Mouse (Mus musculus): ENCODE data around the gene Ccdc78. TPM values are rescaled to one million over a fixed set of nuclear protein-coding genes. Genes with fewer than 3 reads are reported as not detected.

The Ccdc78 gene
- polyA plus RNA-seq, 1 experiment = not detected

DNA sequence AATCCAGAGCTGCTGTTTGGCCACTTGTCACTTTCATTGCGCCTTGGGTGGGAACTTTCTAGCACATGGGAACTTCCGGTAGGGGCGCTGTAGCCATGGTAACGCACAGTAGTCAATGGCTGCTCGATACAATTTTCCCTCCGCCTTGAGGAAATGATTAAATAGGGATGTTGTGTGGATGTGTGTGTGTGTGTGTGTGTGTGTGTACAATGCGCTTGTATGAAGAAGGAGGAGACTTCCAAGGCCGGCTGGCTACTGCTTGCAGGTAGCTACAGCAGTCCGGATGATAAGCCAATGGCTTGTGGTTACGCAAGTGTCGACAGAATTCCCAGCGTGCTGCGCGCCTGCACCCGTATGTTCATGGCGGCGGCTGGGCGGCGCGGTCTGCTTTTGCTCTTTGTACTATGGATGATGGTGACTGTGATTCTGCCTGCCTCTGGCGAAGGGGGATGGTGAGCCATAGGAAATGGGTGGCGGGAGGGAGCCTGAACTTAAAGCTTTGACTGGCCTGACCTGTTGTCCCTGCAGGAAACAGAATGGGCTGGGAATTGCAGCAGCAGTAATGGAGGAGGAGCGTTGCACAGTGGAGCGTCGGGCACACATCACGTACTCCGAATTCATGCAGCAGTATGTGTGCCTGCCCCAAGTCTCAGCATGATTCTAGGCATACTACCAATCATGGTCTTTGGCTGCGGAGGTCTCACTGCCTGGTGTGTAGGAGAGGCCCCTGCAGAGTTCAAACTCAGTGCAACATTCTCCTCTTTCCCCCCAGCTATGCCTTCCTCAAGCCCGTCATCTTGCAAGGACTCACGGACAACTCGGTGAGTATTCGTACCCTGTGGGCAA lies 42.6 kb downstream of the Ccdc78 start, which contains the start of gene Jmjd8:
TSS of gene Jmjd8 (plus strand) at position 156 of the 846 bp plus-strand sequence.
- no peaks in the 10 kb centered on the region for H3K27me3 ChIP-seq (ENCODE audit: control insufficient read depth, insufficient read depth, low read length, poor library complexity, severe bottlenecking)
- no peaks in the 10 kb centered on the region for H3K9me3 ChIP-seq (replicated peaks; ENCODE audit: control insufficient read depth, insufficient read depth, low read length, poor library complexity, severe bottlenecking)
- H3K36me3 ChIP-seq (ENCODE audit: control insufficient read depth, insufficient read depth, low read length, poor library complexity, severe bottlenecking) = peaks cover 16% of the 10 kb centered on the region
- peak within 1 kb of the TSS; percentile 81 for H3K4me3 ChIP-seq (ENCODE audit: low read depth, low read length)
- H3K9ac ChIP-seq (ENCODE audit: low read depth, poor library complexity, severe bottlenecking) = peak within 1 kb of the TSS; percentile 36
- no peaks in the 10 kb centered on the region for H3K4me1 ChIP-seq (ENCODE audit: control insufficient read depth, insufficient read depth, low read length)
- no peak for TF ChIP-seq EP300 (IDR thresholded peaks at IDR 0.05; ENCODE audit: insufficient read depth, low read depth, low read length)
- peak; percentile 72 for TF ChIP-seq POLR2A (IDR thresholded peaks at IDR 0.05; ENCODE audit: insufficient read depth, low read length)
- peak; percentile 15 for TF ChIP-seq CTCF (IDR thresholded peaks at IDR 0.05; ENCODE audit: low read depth, low read length)
- H3K27ac ChIP-seq (ENCODE audit: insufficient read depth, low read length) = peak within 1 kb of the TSS; percentile 23; the same call in 1 of the 2 replicates

DNA sequence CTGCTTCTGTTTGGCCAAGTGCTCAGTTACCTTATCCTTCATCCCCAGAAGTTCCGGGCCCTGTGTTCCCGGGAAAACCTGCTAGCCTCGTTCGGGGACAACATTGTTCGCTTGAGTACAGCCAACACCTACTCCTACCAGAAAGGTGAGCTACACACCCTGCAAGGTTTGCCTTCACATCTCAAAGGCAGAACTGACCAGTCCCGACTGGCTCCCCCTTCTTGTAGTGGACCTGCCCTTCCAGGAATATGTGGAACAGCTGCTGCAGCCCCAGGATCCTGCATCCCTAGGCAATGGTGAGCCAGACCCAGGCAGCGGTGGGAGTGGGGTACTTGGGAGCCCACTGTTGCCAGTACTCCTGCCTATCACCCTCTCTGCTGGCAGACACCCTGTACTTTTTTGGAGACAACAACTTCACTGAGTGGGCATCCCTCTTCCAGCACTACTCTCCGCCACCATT lies 43.2 kb downstream of the Ccdc78 start:
- Histone ChIP-seq H3K4me3 (ENCODE audit: low read depth, low read length) (peak overlapping the region; percentile 81), H3K27ac (ENCODE audit: insufficient read depth, low read length) (peak overlapping the region; percentile 23; the same call in 1 of the 2 replicates), H3K36me3 (ENCODE audit: control insufficient read depth, insufficient read depth, low read length, poor library complexity, severe bottlenecking) (peaks cover 16% of the 10 kb centered on the region), H3K9ac (ENCODE audit: low read depth, poor library complexity, severe bottlenecking) (peak overlapping the region; percentile 36), H3K4me1 (ENCODE audit: control insufficient read depth, insufficient read depth, low read length) (peaks cover under 1% of the 10 kb centered on the region), H3K9me3 (replicated peaks; ENCODE audit: control insufficient read depth, insufficient read depth, low read length, poor library complexity, severe bottlenecking) (no peaks in the 10 kb centered on the region), H3K27me3 (ENCODE audit: control insufficient read depth, insufficient read depth, low read length, poor library complexity, severe bottlenecking) (no peaks in the 10 kb centered on the region)
- no peak for TF ChIP-seq CTCF (IDR thresholded peaks at IDR 0.05; ENCODE audit: low read depth, low read length)
- no peak for TF ChIP-seq POLR2A (IDR thresholded peaks at IDR 0.05; ENCODE audit: insufficient read depth, low read length)
- TF ChIP-seq EP300 (IDR thresholded peaks at IDR 0.05; ENCODE audit: insufficient read depth, low read depth, low read length) = no peak

DNA sequence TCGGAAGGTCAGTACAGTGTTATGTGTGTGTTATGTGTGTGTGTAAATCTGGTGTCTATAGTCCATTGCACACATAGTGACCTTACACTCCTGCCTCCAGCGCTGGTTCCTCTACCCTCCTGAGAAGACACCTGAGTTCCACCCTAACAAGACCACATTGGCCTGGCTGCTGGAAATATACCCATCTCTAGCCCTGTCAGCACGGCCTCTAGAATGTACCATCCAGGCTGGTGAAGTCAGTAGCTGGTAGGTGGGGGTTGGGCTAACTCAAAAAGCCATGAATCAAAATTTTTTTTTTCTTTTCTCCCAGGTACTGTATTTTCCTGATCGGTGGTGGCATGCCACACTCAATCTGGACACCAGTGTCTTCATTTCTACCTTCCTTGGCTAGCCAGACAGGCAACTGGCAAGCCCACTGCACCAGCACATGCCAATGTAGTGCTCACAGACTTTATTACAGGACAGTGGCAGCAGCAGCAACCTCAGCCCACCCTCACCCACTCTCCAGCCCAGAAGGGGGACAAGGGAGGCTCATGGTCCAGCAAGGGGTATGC lies 43.9 kb downstream of the Ccdc78 start:
- Histone ChIP-seq H3K9ac (ENCODE audit: low read depth, poor library complexity, severe bottlenecking) (no peak overlapping the region), H3K27ac (ENCODE audit: insufficient read depth, low read length) (no peak overlapping the region), H3K36me3 (ENCODE audit: control insufficient read depth, insufficient read depth, low read length, poor library complexity, severe bottlenecking) (peaks cover 16% of the 10 kb centered on the region), H3K4me1 (ENCODE audit: control insufficient read depth, insufficient read depth, low read length) (peaks cover 4% of the 10 kb centered on the region), H3K9me3 (replicated peaks; ENCODE audit: control insufficient read depth, insufficient read depth, low read length, poor library complexity, severe bottlenecking) (no peaks in the 10 kb centered on the region), H3K4me3 (ENCODE audit: low read depth, low read length) (no peak overlapping the region), H3K27me3 (ENCODE audit: control insufficient read depth, insufficient read depth, low read length, poor library complexity, severe bottlenecking) (no peaks in the 10 kb centered on the region)
- TF ChIP-seq CTCF (IDR thresholded peaks at IDR 0.05; ENCODE audit: low read depth, low read length) = no peak
- no peak for TF ChIP-seq EP300 (IDR thresholded peaks at IDR 0.05; ENCODE audit: insufficient read depth, low read depth, low read length)
- no peak for TF ChIP-seq POLR2A (IDR thresholded peaks at IDR 0.05; ENCODE audit: insufficient read depth, low read length)

DNA sequence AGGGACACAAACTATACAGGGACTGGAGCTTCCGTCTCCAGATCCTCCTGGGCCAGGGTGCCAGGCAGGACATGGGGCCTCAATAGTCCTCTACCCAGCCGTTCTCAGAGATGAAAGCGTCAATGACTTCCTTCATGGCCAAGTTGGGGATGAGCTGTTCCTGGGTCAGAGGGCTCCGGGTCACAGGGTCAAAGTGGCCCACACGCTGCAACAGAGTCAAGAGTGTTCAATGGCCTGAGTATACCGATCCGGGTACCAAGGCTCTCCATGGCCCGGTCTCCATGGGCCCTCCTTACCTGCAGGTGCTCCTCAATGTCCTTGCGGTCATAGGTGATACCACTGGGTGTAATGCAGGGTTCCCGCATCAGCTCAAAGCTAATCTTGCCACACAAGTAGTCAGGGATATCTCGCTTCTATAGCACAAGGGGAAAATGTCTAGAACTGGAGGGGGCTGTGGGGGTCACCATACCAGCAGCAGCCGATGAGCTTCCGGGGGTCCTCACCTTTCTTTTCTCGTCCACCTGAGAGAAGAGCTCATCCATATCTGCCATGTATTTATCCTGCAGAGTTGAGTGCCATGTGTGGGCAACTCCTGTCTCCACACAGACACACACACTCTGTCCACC lies 44.5 kb downstream of the Ccdc78 start:
- peaks cover 16% of the 10 kb centered on the region for H3K36me3 ChIP-seq (ENCODE audit: control insufficient read depth, insufficient read depth, low read length, poor library complexity, severe bottlenecking)
- no peak overlapping the region for H3K4me3 ChIP-seq (ENCODE audit: low read depth, low read length)
- TF ChIP-seq POLR2A (IDR thresholded peaks at IDR 0.05; ENCODE audit: insufficient read depth, low read length) (no peak), CTCF (IDR thresholded peaks at IDR 0.05; ENCODE audit: low read depth, low read length) (no peak), EP300 (IDR thresholded peaks at IDR 0.05; ENCODE audit: insufficient read depth, low read depth, low read length) (no peak)
- H3K27me3 ChIP-seq (ENCODE audit: control insufficient read depth, insufficient read depth, low read length, poor library complexity, severe bottlenecking) = no peaks in the 10 kb centered on the region
- H3K4me1 ChIP-seq (ENCODE audit: control insufficient read depth, insufficient read depth, low read length) = peaks cover 4% of the 10 kb centered on the region
- no peak overlapping the region for H3K9ac ChIP-seq (ENCODE audit: low read depth, poor library complexity, severe bottlenecking)
- no peak overlapping the region for H3K27ac ChIP-seq (ENCODE audit: insufficient read depth, low read length)
- no peaks in the 10 kb centered on the region for H3K9me3 ChIP-seq (replicated peaks; ENCODE audit: control insufficient read depth, insufficient read depth, low read length, poor library complexity, severe bottlenecking)

DNA sequence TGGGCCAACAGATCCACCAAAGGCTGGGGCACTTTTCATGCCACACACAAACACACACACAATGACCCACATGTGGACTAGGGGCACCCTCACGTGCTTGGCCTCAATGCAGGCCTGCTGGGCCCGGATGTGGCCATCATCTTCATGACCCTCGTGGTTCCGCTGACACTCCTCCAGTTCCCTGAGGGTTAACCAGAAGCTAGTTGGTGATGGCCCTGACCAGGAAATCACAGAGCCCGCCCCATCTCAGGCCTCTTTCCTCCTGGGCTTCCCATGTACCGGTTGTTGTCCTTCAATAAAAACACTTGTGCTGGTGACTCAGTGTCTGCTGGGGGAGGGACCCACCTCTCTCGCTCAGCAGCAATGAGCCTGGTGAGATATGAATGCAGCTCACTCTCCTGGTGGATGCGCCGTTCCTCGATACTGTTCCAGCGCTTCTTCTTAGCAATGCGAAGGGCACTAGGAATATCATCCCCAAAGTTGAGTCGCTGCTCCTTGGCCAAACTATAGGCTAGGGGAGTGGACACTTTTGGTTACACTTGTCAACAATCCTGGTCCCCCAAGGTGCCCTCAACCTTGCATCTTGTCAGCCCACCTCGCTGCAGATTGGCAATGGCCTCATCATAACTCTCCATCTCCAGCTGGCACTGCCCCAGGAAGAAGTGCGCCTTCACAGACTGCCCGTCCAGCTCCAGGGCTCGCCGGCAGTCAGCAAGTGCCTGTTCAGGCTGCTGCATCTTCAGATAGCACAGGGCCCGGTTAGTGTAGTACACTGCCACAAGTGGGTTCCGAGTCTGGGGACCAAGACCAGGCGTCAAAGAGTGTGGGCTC lies 45.3 kb downstream of the Ccdc78 start:
- no peak overlapping the region for H3K27ac ChIP-seq (ENCODE audit: insufficient read depth, low read length)
- H3K36me3 ChIP-seq (ENCODE audit: control insufficient read depth, insufficient read depth, low read length, poor library complexity, severe bottlenecking) = peaks cover 16% of the 10 kb centered on the region
- peak overlapping the region; percentile 82 for H3K4me3 ChIP-seq (ENCODE audit: low read depth, low read length)
- H3K27me3 ChIP-seq (ENCODE audit: control insufficient read depth, insufficient read depth, low read length, poor library complexity, severe bottlenecking) = no peaks in the 10 kb centered on the region
- H3K9me3 ChIP-seq (replicated peaks; ENCODE audit: control insufficient read depth, insufficient read depth, low read length, poor library complexity, severe bottlenecking) = no peaks in the 10 kb centered on the region
- TF ChIP-seq EP300 (IDR thresholded peaks at IDR 0.05; ENCODE audit: insufficient read depth, low read depth, low read length) (no peak), CTCF (IDR thresholded peaks at IDR 0.05; ENCODE audit: low read depth, low read length) (no peak), POLR2A (IDR thresholded peaks at IDR 0.05; ENCODE audit: insufficient read depth, low read length) (no peak)
- H3K4me1 ChIP-seq (ENCODE audit: control insufficient read depth, insufficient read depth, low read length) = peaks cover 4% of the 10 kb centered on the region
- peak overlapping the region; percentile 86 for H3K9ac ChIP-seq (ENCODE audit: low read depth, poor library complexity, severe bottlenecking)
